Mouse (Mus musculus) stomach, embryonic 15.5 days (tissue): ENCODE results near the gene Rab40c. TPM values are rescaled to one million over a fixed set of nuclear protein-coding genes. Genes with fewer than 3 reads are reported as not detected.
"Not testable (repeated sequence)": the region's sequence is repeated elsewhere in the genome, so short reads cannot be mapped to it uniquely, and the experiment has no call there.

ENCODE experiments used
- ATAC-seq: fragments of 200-750 bp; cut with Nextera tagmentation; 2 replicates; pipeline ENCODE4 v1.8.0; 2017; ENCODE audit warnings: low read depth, moderate number of reproducible peaks, moderate TSS enrichment; ENCODE audit not compliant: insufficient read depth, low FRiP score
- H3K27ac ChIP-seq: fragments of 300-500 bp; sonication (generic); 2 replicates; pipeline ENCODE4 v1.5.1; 2015; ENCODE audit warnings: mild to moderate bottlenecking, inconsistent platforms
- H3K27me3 ChIP-seq: fragments of 300-500 bp; sonication (generic); replicated peaks from 2 replicates; pipeline ENCODE4 v1.6.1; 2015; ENCODE audit warnings: inconsistent platforms
- H3K36me3 ChIP-seq: fragments of 300-500 bp; sonication (generic); 2 replicates; pipeline ENCODE4 v1.6.1; 2015; ENCODE audit warnings: inconsistent platforms
- H3K4me1 ChIP-seq: fragments of 300-500 bp; sonication (generic); 2 replicates; pipeline ENCODE4 v1.6.1; 2015; ENCODE audit warnings: inconsistent platforms
- H3K4me2 ChIP-seq: fragments of 300-500 bp; sonication (generic); 2 replicates; pipeline ENCODE4 v1.6.1; 2015; ENCODE audit warnings: mild to moderate bottlenecking, inconsistent platforms
- H3K4me3 ChIP-seq: fragments of 300-500 bp; sonication (generic); replicated peaks from 2 replicates; pipeline ENCODE4 v1.5.1; 2015; ENCODE audit warnings: inconsistent platforms
- H3K9ac ChIP-seq: fragments of 300-500 bp; sonication (generic); 2 replicates; pipeline ENCODE4 v1.6.1; 2015; ENCODE audit warnings: inconsistent platforms
- H3K9me3 ChIP-seq: fragments of 300-500 bp; sonication (generic); 2 replicates; pipeline ENCODE4 v1.6.1; 2016; ENCODE audit warnings: inconsistent platforms
- WGBS: fragments of 180-500 bp; shearing (Covaris S2); methylation state at CpG from one replicate; pipeline ENCODE4 v1.1.7; 2015; 5-methylcytosine and 5-hydroxymethylcytosine counted together
- polyA plus RNA-seq: library from polyadenylated mRNA; unstranded; fragments of >200 nt; fragmentation: Nextera tagmentation; extraction: Ambion mirVana; gene quantifications from 2 replicates; pipeline ENCODE4 v1.2.1, GENCODE M21; 2015

The Rab40c gene
- polyA plus RNA-seq, 1 experiment from 2014 or later = 27.3 TPM

GRCm38 (mm10) chr17:25877741-25878610, 41.6 kb downstream of the Rab40c start:
- Histone ChIP-seq H3K9me3 (no peaks in the 10 kb centered on the region), H3K27me3 (no peaks in the 10 kb centered on the region), H3K36me3 (peaks cover 3% of the 10 kb centered on the region; the same call in 1 of the 2 replicates), H3K4me3 (no peak overlapping the region), H3K4me2 (no peak overlapping the region), H3K9ac (no peak overlapping the region), H3K27ac (no peak overlapping the region), H3K4me1 (peaks cover 36% of the 10 kb centered on the region)
- WGBS = 94% methylated on average over 32 of the region's 32 CpGs
- no peak for ATAC-seq

- no peaks in the 10 kb centered on the region; the same call in 1 of the 2 replicates for H3K36me3 ChIP-seq
- WGBS = 90% methylated on average over 3 of the region's 3 CpGs
- H3K4me1 ChIP-seq = peaks cover 36% of the 10 kb centered on the region
- H3K27ac ChIP-seq = no peak overlapping the region
- H3K9ac ChIP-seq = no peak overlapping the region
- H3K4me2 ChIP-seq = no peak overlapping the region
- ATAC-seq = no peak
- no peaks in the 10 kb centered on the region for H3K9me3 ChIP-seq
- no peaks in the 10 kb centered on the region for H3K27me3 ChIP-seq
- H3K4me3 ChIP-seq = no peak overlapping the region
These were observed 42.5 kb downstream of the Rab40c start for GRCm38 (mm10) chr17:25877025-25877424.

GRCm38 (mm10) chr17:25876347-25876915, 43.1 kb downstream of the Rab40c start:
- no peak for ATAC-seq
- peaks cover 36% of the 10 kb centered on the region for H3K4me1 ChIP-seq
- 59% methylated on average over 10 of the region's 10 CpGs for WGBS
- H3K9ac ChIP-seq = no peak overlapping the region
- no peaks in the 10 kb centered on the region for H3K27me3 ChIP-seq
- peak overlapping the region; percentile 88 for H3K4me3 ChIP-seq
- H3K36me3 ChIP-seq = no peaks in the 10 kb centered on the region; the same call in 1 of the 2 replicates
- H3K4me2 ChIP-seq = peak overlapping the region; percentile 82
- H3K27ac ChIP-seq = no peak overlapping the region; the same call in 1 of the 2 replicates
- no peaks in the 10 kb centered on the region for H3K9me3 ChIP-seq

GRCm38 (mm10) chr17:25875171-25876136, 44.1 kb downstream of the Rab40c start:
- WGBS = under 1% methylated on average over 59 of the region's 59 CpGs
- ATAC-seq = peak; percentile 92
- peak overlapping the region; percentile 82 for H3K4me2 ChIP-seq

GRCm38 (mm10) chr17:25874721-25875170, 44.8 kb downstream of the Rab40c start, which contains the start of gene Mettl26:
Gene Mettl26, plus strand, starts transcription at chr17:25875074.
- Histone ChIP-seq H3K4me1 (peaks cover 20% of the 10 kb centered on the region), H3K4me2 (peak within 1 kb of the TSS; percentile 82)
- WGBS = under 1% methylated on average over 25 of the region's 25 CpGs

More at GRCm38 (mm10) chr17:25875171-25876136, 44.1 kb downstream of the Rab40c start:
- peak overlapping the region; percentile 88 for H3K4me3 ChIP-seq
- peak overlapping the region; percentile 73 for H3K9ac ChIP-seq
- H3K27ac ChIP-seq = peak overlapping the region; percentile 96
- no peaks in the 10 kb centered on the region for H3K27me3 ChIP-seq
- peaks cover 26% of the 10 kb centered on the region for H3K4me1 ChIP-seq
- no peaks in the 10 kb centered on the region for H3K9me3 ChIP-seq
- H3K36me3 ChIP-seq = no peaks in the 10 kb centered on the region; the same call in 1 of the 2 replicates

GRCm38 (mm10) chr17:25874148-25874720, 45.3 kb downstream of the Rab40c start:
- no peaks in the 10 kb centered on the region for H3K27me3 ChIP-seq
- 4% methylated on average over 14 of the region's 14 CpGs for WGBS
- H3K27ac ChIP-seq = peak overlapping the region; percentile 96
- peaks cover 20% of the 10 kb centered on the region for H3K4me1 ChIP-seq
- H3K36me3 ChIP-seq = no peaks in the 10 kb centered on the region; the same call in 1 of the 2 replicates
- no peak for ATAC-seq
- H3K4me2 ChIP-seq = peak overlapping the region; percentile 82
- no peaks in the 10 kb centered on the region for H3K9me3 ChIP-seq
- H3K4me3 ChIP-seq = peak overlapping the region; percentile 88
- H3K9ac ChIP-seq = peak overlapping the region; percentile 21; the same call in 1 of the 2 replicates

More at GRCm38 (mm10) chr17:25874721-25875170, 44.8 kb downstream of the Rab40c start, which contains the start of gene Mettl26:
- Histone ChIP-seq H3K27ac (peak within 1 kb of the TSS; percentile 96), H3K27me3 (no peaks in the 10 kb centered on the region), H3K9me3 (no peaks in the 10 kb centered on the region), H3K4me3 (peak within 1 kb of the TSS; percentile 88), H3K36me3 (no peaks in the 10 kb centered on the region; the same call in 1 of the 2 replicates), H3K9ac (peak within 1 kb of the TSS; percentile 73)
- peak; percentile 73 for ATAC-seq

GRCm38 (mm10) chr17:25873405-25874147, 46.0 kb downstream of the Rab40c start:
- no peaks in the 10 kb centered on the region for H3K27me3 ChIP-seq
- ATAC-seq = no peak
- peak overlapping the region; percentile 88; the same call in 1 of the 2 replicates for H3K4me3 ChIP-seq
- H3K4me1 ChIP-seq = peaks cover 24% of the 10 kb centered on the region
- H3K4me2 ChIP-seq = no peak overlapping the region
- H3K36me3 ChIP-seq = no peaks in the 10 kb centered on the region
- no peaks in the 10 kb centered on the region for H3K9me3 ChIP-seq
- H3K9ac ChIP-seq = no peak overlapping the region
- H3K27ac ChIP-seq = no peak overlapping the region
- 76% methylated on average over 11 of the region's 11 CpGs for WGBS

GRCm38 (mm10) chr17:25872676-25873075, 46.9 kb downstream of the Rab40c start:
- Histone ChIP-seq H3K9ac (no peak overlapping the region), H3K27me3 (no peaks in the 10 kb centered on the region), H3K4me2 (no peak overlapping the region), H3K9me3 (no peaks in the 10 kb centered on the region), H3K27ac (no peak overlapping the region), H3K4me1 (peaks cover 30% of the 10 kb centered on the region), H3K36me3 (no peaks in the 10 kb centered on the region), H3K4me3 (no peak overlapping the region)
- WGBS = 75% methylated on average over 3 of the region's 3 CpGs
- no peak for ATAC-seq

- ATAC-seq, H3K36me3 ChIP-seq, H3K4me3 ChIP-seq, H3K9me3 ChIP-seq, H3K4me2 ChIP-seq, H3K27me3 ChIP-seq, H3K27ac ChIP-seq, H3K9ac ChIP-seq: not testable (repeated sequence)
- peaks cover 28% of the 10 kb centered on the region for H3K4me1 ChIP-seq
These were observed 48.0 kb downstream of the Rab40c start for GRCm38 (mm10) chr17:25871566-25871965.

GRCm38 (mm10) chr17:25869954-25870353, 49.6 kb downstream of the Rab40c start:
- H3K9ac ChIP-seq = no peak overlapping the region
- no peak overlapping the region for H3K4me2 ChIP-seq
- no peak for ATAC-seq
- no peaks in the 10 kb centered on the region for H3K36me3 ChIP-seq
- H3K4me3 ChIP-seq = no peak overlapping the region
- no peaks in the 10 kb centered on the region for H3K27me3 ChIP-seq
- WGBS = 89% methylated on average over 2 of the region's 2 CpGs
- H3K9me3 ChIP-seq = no peaks in the 10 kb centered on the region
- no peak overlapping the region for H3K27ac ChIP-seq
- H3K4me1 ChIP-seq = peaks cover 20% of the 10 kb centered on the region
